Mouse (Mus musculus): ENCODE measurements around the gene Zfp839. TPM values are rescaled to one million over a fixed set of nuclear protein-coding genes. Genes with fewer than 3 reads are reported as not detected.
"Not testable (repeated sequence)": the region's sequence is repeated elsewhere in the genome, so short reads cannot be mapped to it uniquely, and the experiment has no call there.

Zfp839 gene
- polyA plus RNA-seq, 1 experiment from 2014 or later: 5.1 TPM

- H3K4me2 ChIP-seq: peak overlapping the region; percentile 65
- no peak; the same call in 1 of the 2 replicates for ATAC-seq (ENCODE audit: low FRiP score)
Measured at GRCm38 (mm10) chr12:110843194-110844048, 6.6 kb upstream of the Zfp839 start.

GRCm38 (mm10) chr12:110844227-110845130 is 5.6 kb upstream of the Zfp839 start:
- WGBS: under 1% methylated on average over 42 of the region's 42 CpGs

More at GRCm38 (mm10) chr12:110843194-110844048, 6.6 kb upstream of the Zfp839 start:
- peak overlapping the region; percentile 41 for H3K4me3 ChIP-seq (replicated peaks)
- peak overlapping the region; percentile 39; the same call in 1 of the 2 replicates for H3K9ac ChIP-seq (replicated peaks)
- peaks cover 32% of the 10 kb centered on the region for H3K27me3 ChIP-seq (replicated peaks)
- 21% methylated on average over 32 of the region's 32 CpGs for WGBS
- H3K9me3 ChIP-seq (replicated peaks): no peaks in the 10 kb centered on the region
- H3K27ac ChIP-seq (replicated peaks): no peak overlapping the region
- H3K4me1 ChIP-seq: peaks cover 37% of the 10 kb centered on the region
- H3K36me3 ChIP-seq: no peaks in the 10 kb centered on the region

GRCm38 (mm10) chr12:110845131-110845880 is 4.7 kb upstream of the Zfp839 start:
- H3K4me3 ChIP-seq (replicated peaks): peak overlapping the region; percentile 41
- H3K4me1 ChIP-seq: peaks cover 29% of the 10 kb centered on the region
- H3K27me3 ChIP-seq (replicated peaks): peaks cover 32% of the 10 kb centered on the region
- peak overlapping the region; percentile 65 for H3K4me2 ChIP-seq
- H3K9me3 ChIP-seq (replicated peaks): no peaks in the 10 kb centered on the region
- peak overlapping the region; percentile 24 for H3K9ac ChIP-seq (replicated peaks)
- no peaks in the 10 kb centered on the region for H3K36me3 ChIP-seq
- peak; percentile 46; the same call in 1 of the 2 replicates for ATAC-seq (ENCODE audit: low FRiP score)
- under 1% methylated on average over 36 of the region's 36 CpGs for WGBS
- H3K27ac ChIP-seq (replicated peaks): peak overlapping the region; percentile 41; the same call in 1 of the 2 replicates

More at GRCm38 (mm10) chr12:110844227-110845130, 5.6 kb upstream of the Zfp839 start:
- ATAC-seq (ENCODE audit: low FRiP score): no peak
- Histone ChIP-seq H3K36me3 (no peaks in the 10 kb centered on the region), H3K27ac (replicated peaks) (0 out of 2 replicates have a peak overlapping the region, but pooled peaks have one; percentile 37), H3K9ac (replicated peaks) (peak overlapping the region; percentile 39; the same call in 1 of the 2 replicates), H3K4me3 (replicated peaks) (peak overlapping the region; percentile 41), H3K9me3 (replicated peaks) (no peaks in the 10 kb centered on the region), H3K4me1 (peaks cover 33% of the 10 kb centered on the region), H3K4me2 (peak overlapping the region; percentile 65), H3K27me3 (replicated peaks) (peaks cover 32% of the 10 kb centered on the region)

- peaks cover 36% of the 10 kb centered on the region for H3K4me1 ChIP-seq
- peak overlapping the region; percentile 41; the same call in 1 of the 2 replicates for H3K4me3 ChIP-seq (replicated peaks)
- H3K4me2 ChIP-seq: peak overlapping the region; percentile 65
- ATAC-seq (ENCODE audit: low FRiP score): no peak
- no peak overlapping the region for H3K27ac ChIP-seq (replicated peaks)
- H3K9ac ChIP-seq (replicated peaks): peak overlapping the region; percentile 24; the same call in 1 of the 2 replicates
- peaks cover 32% of the 10 kb centered on the region for H3K27me3 ChIP-seq (replicated peaks)
- H3K9me3 ChIP-seq (replicated peaks): no peaks in the 10 kb centered on the region
- WGBS: 71% methylated on average over 6 of the region's 6 CpGs
- H3K36me3 ChIP-seq: no peaks in the 10 kb centered on the region
Measured at GRCm38 (mm10) chr12:110846191-110846765, 3.8 kb upstream of the Zfp839 start.

GRCm38 (mm10) chr12:110850929-110851256 is 840 bp downstream of the Zfp839 start:
- Histone ChIP-seq H3K36me3 (peaks cover 12% of the 10 kb centered on the region), H3K4me2 (peak overlapping the region; percentile 83), H3K27me3 (replicated peaks) (peaks cover 13% of the 10 kb centered on the region), H3K27ac (replicated peaks) (peak overlapping the region; percentile 79), H3K4me3 (replicated peaks) (peak overlapping the region; percentile 88), H3K4me1 (peaks cover 20% of the 10 kb centered on the region), H3K9ac (replicated peaks) (peak overlapping the region; percentile 81), H3K9me3 (replicated peaks) (no peaks in the 10 kb centered on the region)
- ATAC-seq (ENCODE audit: low FRiP score): peak; percentile 11; the same call in 1 of the 2 replicates
- 17% methylated on average over 9 of the region's 9 CpGs for WGBS

GRCm38 (mm10) chr12:110851414-110851813 is 1.4 kb downstream of the Zfp839 start:
- Histone ChIP-seq H3K36me3 (peaks cover 17% of the 10 kb centered on the region), H3K4me2 (peak overlapping the region; percentile 83), H3K4me1 (peaks cover 16% of the 10 kb centered on the region), H3K9me3 (replicated peaks) (no peaks in the 10 kb centered on the region), H3K27ac (replicated peaks) (no peak overlapping the region), H3K9ac (replicated peaks) (no peak overlapping the region), H3K4me3 (replicated peaks) (no peak overlapping the region), H3K27me3 (replicated peaks) (peaks cover 8% of the 10 kb centered on the region; the same call in 1 of the 2 replicates)
- 85% methylated on average over 12 of the region's 12 CpGs for WGBS
- no peak for ATAC-seq (ENCODE audit: low FRiP score)

GRCm38 (mm10) chr12:110851923-110852322 is 1.9 kb downstream of the Zfp839 start:
- no peak for ATAC-seq (ENCODE audit: low FRiP score)
- 94% methylated on average over 1 of the region's 1 CpGs for WGBS
- Histone ChIP-seq H3K4me3 (replicated peaks) (no peak overlapping the region), H3K9me3 (replicated peaks) (no peaks in the 10 kb centered on the region), H3K4me1 (peaks cover 16% of the 10 kb centered on the region), H3K27ac (replicated peaks) (no peak overlapping the region), H3K4me2 (no peak overlapping the region), H3K27me3 (replicated peaks) (0 out of 2 replicates have a peak, but pooled peaks cover 3% of the 10 kb centered on the region), H3K9ac (replicated peaks) (no peak overlapping the region), H3K36me3 (peaks cover 21% of the 10 kb centered on the region)

GRCm38 (mm10) chr12:110854786-110855737 is 5.0 kb downstream of the Zfp839 start:
- Histone ChIP-seq H3K4me2 (no peak overlapping the region), H3K9me3 (replicated peaks) (no peaks in the 10 kb centered on the region), H3K4me3 (replicated peaks) (no peak overlapping the region), H3K27ac (replicated peaks) (no peak overlapping the region), H3K36me3 (peaks cover 25% of the 10 kb centered on the region), H3K9ac (replicated peaks) (no peak overlapping the region), H3K4me1 (peaks cover 12% of the 10 kb centered on the region), H3K27me3 (replicated peaks) (no peaks in the 10 kb centered on the region)
- WGBS: 89% methylated on average over 32 of the region's 32 CpGs
- ATAC-seq (ENCODE audit: low FRiP score): no peak

GRCm38 (mm10) chr12:110857196-110857595 is 7.1 kb downstream of the Zfp839 start:
- Histone ChIP-seq H3K36me3 (peaks cover 36% of the 10 kb centered on the region), H3K9ac (replicated peaks) (no peak overlapping the region), H3K4me2 (no peak overlapping the region), H3K9me3 (replicated peaks) (no peaks in the 10 kb centered on the region), H3K4me1 (no peaks in the 10 kb centered on the region), H3K27ac (replicated peaks) (no peak overlapping the region), H3K27me3 (replicated peaks) (no peaks in the 10 kb centered on the region), H3K4me3 (replicated peaks) (no peak overlapping the region)
- 92% methylated on average over 7 of the region's 7 CpGs for WGBS
- ATAC-seq (ENCODE audit: low FRiP score): no peak

- peaks cover 39% of the 10 kb centered on the region for H3K36me3 ChIP-seq
- 96% methylated on average over 15 of the region's 15 CpGs for WGBS
- H3K9ac ChIP-seq (replicated peaks); H3K4me1 ChIP-seq; H3K27ac ChIP-seq (replicated peaks); H3K9me3 ChIP-seq (replicated peaks); ATAC-seq (ENCODE audit: low FRiP score); H3K4me3 ChIP-seq (replicated peaks); H3K27me3 ChIP-seq (replicated peaks); H3K4me2 ChIP-seq: not testable (repeated sequence)
Measured at GRCm38 (mm10) chr12:110858681-110859080, 8.6 kb downstream of the Zfp839 start.

Data from neural tube, embryonic 15.5 days (tissue).